Mouse (Mus musculus) telencephalon, adult 2 months (tissue): ENCODE results near the gene Sema6b.
"Not testable (repeated sequence)": the region's sequence is repeated elsewhere in the genome, so short reads cannot be mapped to it uniquely, and the experiment has no call there.

Experiments used
- DNase-seq: peaks from one replicate; pipeline ENCODE4 v3.0.0-alpha.2; 2011; ENCODE audit warnings: low read depth, low spot score

Gene Sema6b

GRCm38 (mm10) chr17:56092312-56092711 lies 47.8 kb downstream of the Sema6b start:
- no peak for DNase-seq

GRCm38 (mm10) chr17:56080781-56081585 lies 59.2 kb downstream of the Sema6b start:
- DNase-seq, result peak; percentile 63

DNA sequence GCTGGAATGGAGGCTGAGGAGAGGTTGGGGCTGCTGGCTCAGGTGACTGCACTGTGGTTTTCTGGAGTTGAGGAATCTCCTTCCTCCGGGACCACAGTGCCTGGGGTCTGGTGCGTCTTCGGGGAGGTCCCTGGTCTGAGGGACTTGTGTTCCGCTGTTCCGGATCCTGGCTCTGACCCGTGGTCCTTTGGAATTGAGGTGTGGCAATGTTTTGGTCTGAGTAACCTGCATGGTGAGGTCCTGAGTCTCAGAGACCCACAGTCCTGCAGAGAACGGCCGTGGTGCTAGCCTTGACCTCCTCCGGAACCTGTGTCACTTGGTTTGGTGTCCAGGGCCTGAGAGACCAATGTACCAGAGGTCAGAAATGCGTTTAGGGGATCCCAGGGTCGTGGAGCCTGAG lies 60.2 kb downstream of the Sema6b start:
- DNase-seq, result no peak

- DNase-seq, result peak; percentile 100
These were observed 61.0 kb downstream of the Sema6b start, which contains the start of gene Hdgfl2 for GRCm38 (mm10) chr17:56078880-56079795. TSS of gene Hdgfl2 (plus strand) at chr17:56079634.

DNA sequence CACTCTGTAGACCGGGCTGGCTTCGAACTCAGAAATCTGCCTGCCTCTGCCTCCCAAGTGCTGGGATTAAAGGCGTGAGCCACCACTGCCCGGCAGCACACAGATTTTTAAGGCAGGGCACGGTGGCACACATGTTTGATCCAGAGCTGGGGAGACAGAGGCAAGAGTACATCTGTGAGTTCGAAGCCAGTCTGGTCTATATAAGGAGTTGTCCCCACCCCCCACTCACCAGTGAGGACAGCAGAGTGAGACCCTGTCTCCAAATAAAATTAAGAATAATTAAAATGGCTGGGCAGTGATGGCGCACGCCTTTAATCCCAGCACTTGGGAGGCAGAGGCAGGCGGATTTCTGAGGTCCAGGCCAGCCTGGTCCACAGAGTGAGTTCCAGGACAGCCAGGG lies 61.8 kb downstream of the Sema6b start:
- DNase-seq, result not testable (repeated sequence)

- no peak for DNase-seq
These were observed 62.6 kb downstream of the Sema6b start for GRCm38 (mm10) chr17:56077523-56077922.

GRCm38 (mm10) chr17:56074827-56075208 lies 65.3 kb downstream of the Sema6b start, which contains the start of gene Ubxn6:
TSS of gene Ubxn6 (minus strand) at chr17:56075028.
- peak; percentile 96 for DNase-seq

GRCm38 (mm10) chr17:56074097-56074826 lies 65.9 kb downstream of the Sema6b start:
- peak; percentile 42 for DNase-seq
